Mouse (Mus musculus) E14TG2a.4 (cell line): ENCODE measurements at regions not wholly inside any gene's neighbourhood (a gene's known extent, or its start where the extent isn't known, plus 50 kb on each side); places are given as distances from the start of the nearest gene placed in this dataset.

ENCODE experiments used
- CTCF ChIP-seq: conservative IDR thresholded peaks from 2 replicates; pipeline ENCODE4 v1.5.1; 2014; ENCODE audit warnings: low read length
- NANOG ChIP-seq: IDR thresholded peaks from 2 replicates; pipeline ENCODE4 v1.6.1; 2014; ENCODE audit warnings: borderline replicate concordance, low read length, mixed read lengths

GRCm38 (mm10) chr2:77333394-77334079 is 53.1 kb upstream of the Sestd1 start:
- TF ChIP-seq CTCF (no peak), NANOG (no peak)
